Comparison of ENCODE assay signal across 8 mouse cellular contexts in genomic region chr11:116107777-116108285, GRCm38 (mm10). TPM values are rescaled to one million over a fixed set of nuclear protein-coding genes. Genes with fewer than 3 reads are reported as not detected.
DNase-seq lines count a peak whose midpoint lies in the region; ATAC-seq and TF ChIP-seq lines count a peak whose summit lies in the region.

No protein-coding gene starts in this region.

- WGBS in forebrain, embryonic 10.5 days: 5% methylated on average over 19 of the region's 19 CpGs
- 10% methylated on average over 19 of the region's 19 CpGs for WGBS in forebrain, embryonic 13.5 days
- WGBS in intestine, embryonic 14.5 days: 25% methylated on average over 19 of the region's 19 CpGs
- WGBS in liver, embryonic 15.5 days (ENCODE audit: insufficient replicate concordance): 55% methylated on average over 19 of the region's 19 CpGs

- in situ Hi-C loops in ES-E14 (cut with MboI; ENCODE audit: low sequenced_read_pairs in 2 of 2, unreplicated experiment in 2 of 2): no loop called here

- peaks cover 92% of the 10 kb centered on the region for H3K27me3 ChIP-seq in forebrain, embryonic 10.5 days (ENCODE audit: poor library complexity, severe bottlenecking)
- peaks cover 72% of the 10 kb centered on the region for H3K27me3 ChIP-seq in forebrain, embryonic 13.5 days
- peaks cover 45% of the 10 kb centered on the region for H3K27me3 ChIP-seq in intestine, embryonic 14.5 days (replicated peaks; ENCODE audit: control insufficient read depth, insufficient read depth, low read length)
- H3K27me3 ChIP-seq in liver, embryonic 15.5 days: peaks cover 68% of the 10 kb centered on the region

- peaks cover 67% of the 10 kb centered on the region for H3K4me1 ChIP-seq in forebrain, embryonic 10.5 days
- peaks cover 50% of the 10 kb centered on the region for H3K4me1 ChIP-seq in forebrain, embryonic 13.5 days
- peaks cover 10 to 40% of the 10 kb centered on the region in 2 experiments for H3K4me1 ChIP-seq in ES-E14 (ENCODE audit: control insufficient read depth in 2 of 2, insufficient read depth in 2 of 2, low read length in 2 of 2, poor library complexity in 1 of 2)
- H3K4me1 ChIP-seq in intestine, embryonic 14.5 days (replicated peaks; ENCODE audit: control insufficient read depth, insufficient read depth, low read length): peaks cover 36% of the 10 kb centered on the region
- peaks cover 66% of the 10 kb centered on the region for H3K4me1 ChIP-seq in liver, embryonic 15.5 days (replicated peaks)

- H3K9ac ChIP-seq in forebrain, embryonic 13.5 days: no peak overlapping the region
- peak overlapping the region; percentile 44 for H3K9ac ChIP-seq in ES-E14 (ENCODE audit: insufficient read depth, low read depth, low read length, poor library complexity, severe bottlenecking)
- no peak overlapping the region for H3K9ac ChIP-seq in intestine, embryonic 14.5 days (ENCODE audit: low read length)
- H3K9ac ChIP-seq in liver, embryonic 15.5 days: no peak overlapping the region

- H3K27ac ChIP-seq in forebrain, embryonic 10.5 days: 0 out of 2 replicates have a peak overlapping the region, but pooled peaks have one; percentile 45
- no peak overlapping the region for H3K27ac ChIP-seq in forebrain, embryonic 13.5 days
- no peak overlapping the region for H3K27ac ChIP-seq in ES-E14 (ENCODE audit: insufficient read depth, low read depth, low read length, poor library complexity, severe bottlenecking)
- no peak overlapping the region for H3K27ac ChIP-seq in intestine, embryonic 14.5 days (ENCODE audit: low read depth)
- H3K27ac ChIP-seq in liver, embryonic 15.5 days (replicated peaks): no peak overlapping the region

- H3K4me2 ChIP-seq in forebrain, embryonic 13.5 days: no peak overlapping the region
- peak overlapping the region; percentile 68 for H3K4me2 ChIP-seq in intestine, embryonic 14.5 days (ENCODE audit: low read length)
- peak overlapping the region; percentile 72 for H3K4me2 ChIP-seq in liver, embryonic 15.5 days

- ATAC-seq in forebrain, embryonic 13.5 days: no peak
- ATAC-seq in intestine, embryonic 14.5 days (replicated peaks; ENCODE audit: low FRiP score, low TSS enrichment, low read depth): 0 out of 2 replicates have a peak, but pooled peaks have one; percentile 3
- no peak for ATAC-seq in liver, embryonic 15.5 days (ENCODE audit: insufficient read depth)

- no peaks in the 10 kb centered on the region for H3K36me3 ChIP-seq in forebrain, embryonic 10.5 days (replicated peaks)
- H3K36me3 ChIP-seq in forebrain, embryonic 13.5 days (ENCODE audit: poor library complexity, severe bottlenecking): no peaks in the 10 kb centered on the region
- H3K36me3 ChIP-seq in ES-E14 (ENCODE audit: control insufficient read depth, insufficient read depth, low read length, poor library complexity, severe bottlenecking): no peaks in the 10 kb centered on the region
- no peaks in the 10 kb centered on the region for H3K36me3 ChIP-seq in intestine, embryonic 14.5 days (ENCODE audit: control insufficient read depth, insufficient read depth, low read length)
- H3K36me3 ChIP-seq in liver, embryonic 15.5 days (replicated peaks): no peaks in the 10 kb centered on the region

- no peak for DNase-seq in forebrain, embryonic 10.5 days (ENCODE audit: extremely low spot score, low spot score)
- no peak for DNase-seq in ES-E14 (ENCODE audit: low read depth, low spot score)
- no peak for DNase-seq in intestine, embryonic 14.5 days (ENCODE audit: low spot score)
- DNase-seq in spleen, postnatal 4 days (ENCODE audit: low spot score in 2 of 2): no peak
- DNase-seq in gastrocnemius, postnatal 14 days: no peak
- DNase-seq in frontal cortex, postnatal 10 days (ENCODE audit: low spot score in 2 of 2): no peak

- intact Hi-C loops in gastrocnemius, postnatal 14 days (cut with DNase I; ENCODE audit: low total_unique reads): no loop called here

- H3K9me3 ChIP-seq in forebrain, embryonic 10.5 days: no peaks in the 10 kb centered on the region
- H3K9me3 ChIP-seq in forebrain, embryonic 13.5 days (replicated peaks): no peaks in the 10 kb centered on the region
- H3K9me3 ChIP-seq in ES-E14 (ENCODE audit: control insufficient read depth, insufficient read depth, low read depth, low read length): no peaks in the 10 kb centered on the region
- no peaks in the 10 kb centered on the region for H3K9me3 ChIP-seq in intestine, embryonic 14.5 days (ENCODE audit: control insufficient read depth, low read length)
- H3K9me3 ChIP-seq in liver, embryonic 15.5 days (replicated peaks): no peaks in the 10 kb centered on the region

- H3K4me3 ChIP-seq in forebrain, embryonic 10.5 days: peak overlapping the region; percentile 44
- no peak overlapping the region for H3K4me3 ChIP-seq in forebrain, embryonic 13.5 days
- peak overlapping the region; percentile 39 to 67 for H3K4me3 ChIP-seq in ES-E14 (ENCODE audit: insufficient read depth in 1 of 2, low read depth in 1 of 2, low read length in 2 of 2, poor library complexity in 1 of 2, severe bottlenecking in 1 of 2)
- H3K4me3 ChIP-seq in intestine, embryonic 14.5 days (ENCODE audit: low read depth, low read length): peak overlapping the region; percentile 42; the same call in 1 of the 2 replicates
- no peak overlapping the region for H3K4me3 ChIP-seq in liver, embryonic 15.5 days (replicated peaks)

TF ChIP-seq in ES-E14, 5 proteins besides CTCF, POLR2A, EP300 and RAD21:
- no peak for TF ChIP-seq HCFC1 (IDR thresholded peaks at IDR 0.05; ENCODE audit: borderline replicate concordance, insufficient read depth, low read length)
- no peak for TF ChIP-seq ZNF384 (IDR thresholded peaks at IDR 0.05; ENCODE audit: low read depth, low read length)
- no peak for TF ChIP-seq MAFK (IDR thresholded peaks at IDR 0.05; ENCODE audit: insufficient read depth, low read depth, low read length)
- no peak for TF ChIP-seq ZC3H11A (IDR thresholded peaks at IDR 0.05; ENCODE audit: borderline replicate concordance, low read depth, low read length)
- no peak for TF ChIP-seq CHD2 (IDR thresholded peaks at IDR 0.05; ENCODE audit: low read depth, low read length)

RNA-seq across cellular contexts. Expression of gene Trim47, which starts 19.2 kb away (rescaled TPM):
- 2.1 and 2.4 TPM in 2 replicates for polyA plus RNA-seq in forebrain, embryonic 10.5 days (2016; fragmentation: Nextera tagmentation; extraction: Ambion mirVana)
- 2.7 and 2.8 TPM in 2 replicates for polyA plus RNA-seq in forebrain, embryonic 13.5 days (2015; fragmentation: Nextera tagmentation; extraction: Ambion mirVana)
- total RNA-seq in ES-E14 (2012; rRNA removed): 2.0 and 3.3 TPM in 2 replicates
- polyA plus RNA-seq in intestine, embryonic 14.5 days (2014; fragmentation: Nextera tagmentation; extraction: Ambion mirVana): 10.8 and 13.1 TPM in 2 replicates
- polyA plus RNA-seq in liver, embryonic 15.5 days (2015; fragmentation: Nextera tagmentation; extraction: Ambion mirVana): 5.4 and 7.6 TPM in 2 replicates
- 10 to 100 TPM; 21.2 to 21.3 TPM for total RNA-seq in gastrocnemius, postnatal 14 days (2021)

RNA-seq across cellular contexts. Expression of gene Wbp2, which starts 21.0 kb away (rescaled TPM):
- 71.0 and 73.6 TPM in 2 replicates for polyA plus RNA-seq in forebrain, embryonic 10.5 days (2016; fragmentation: Nextera tagmentation; extraction: Ambion mirVana)
- polyA plus RNA-seq in forebrain, embryonic 13.5 days (2015; fragmentation: Nextera tagmentation; extraction: Ambion mirVana): 114 and 115 TPM in 2 replicates
- total RNA-seq in ES-E14 (2012; rRNA removed): 16.9 and 20.1 TPM in 2 replicates
- polyA plus RNA-seq in intestine, embryonic 14.5 days (2014; fragmentation: Nextera tagmentation; extraction: Ambion mirVana): 78.0 and 85.0 TPM in 2 replicates
- 83.9 and 93.0 TPM in 2 replicates for polyA plus RNA-seq in liver, embryonic 15.5 days (2015; fragmentation: Nextera tagmentation; extraction: Ambion mirVana)
- 10 to 100 TPM; 61.6 to 65.3 TPM for total RNA-seq in gastrocnemius, postnatal 14 days (2021)

RNA-seq across cellular contexts. Expression of gene Trim65, which starts 23.1 kb away (rescaled TPM):
- 1.7 TPM in 2 replicates for polyA plus RNA-seq in forebrain, embryonic 10.5 days (2016; fragmentation: Nextera tagmentation; extraction: Ambion mirVana)
- 1.2 and 1.6 TPM in 2 replicates for polyA plus RNA-seq in forebrain, embryonic 13.5 days (2015; fragmentation: Nextera tagmentation; extraction: Ambion mirVana)
- total RNA-seq in ES-E14 (2012; rRNA removed): 0.31 and 0.42 TPM in 2 replicates
- 5.3 and 5.5 TPM in 2 replicates for polyA plus RNA-seq in intestine, embryonic 14.5 days (2014; fragmentation: Nextera tagmentation; extraction: Ambion mirVana)
- polyA plus RNA-seq in liver, embryonic 15.5 days (2015; fragmentation: Nextera tagmentation; extraction: Ambion mirVana): 1.2 and 1.5 TPM in 2 replicates
- total RNA-seq in gastrocnemius, postnatal 14 days (2021): 1 to 10 TPM; 3.3 to 3.5 TPM

RNA-seq across cellular contexts. Expression of gene Unc13d, which starts 30.1 kb away (rescaled TPM):
- polyA plus RNA-seq in forebrain, embryonic 10.5 days (2016; fragmentation: Nextera tagmentation; extraction: Ambion mirVana): 3.7 and 3.8 TPM in 2 replicates
- 0.84 and 0.98 TPM in 2 replicates for polyA plus RNA-seq in forebrain, embryonic 13.5 days (2015; fragmentation: Nextera tagmentation; extraction: Ambion mirVana)
- total RNA-seq in ES-E14 (2012; rRNA removed): 13.3 and 14.2 TPM in 2 replicates
- polyA plus RNA-seq in intestine, embryonic 14.5 days (2014; fragmentation: Nextera tagmentation; extraction: Ambion mirVana): 2.6 and 3.5 TPM in 2 replicates
- polyA plus RNA-seq in liver, embryonic 15.5 days (2015; fragmentation: Nextera tagmentation; extraction: Ambion mirVana): 21.4 and 23.3 TPM in 2 replicates
- total RNA-seq in gastrocnemius, postnatal 14 days (2021): under 1 TPM; 0.31 to 0.33 TPM

RNA-seq across cellular contexts. Expression of gene Mrpl38, which starts 30.8 kb away (rescaled TPM):
- 112 and 114 TPM in 2 replicates for polyA plus RNA-seq in forebrain, embryonic 10.5 days (2016; fragmentation: Nextera tagmentation; extraction: Ambion mirVana)
- 79.8 and 86.1 TPM in 2 replicates for polyA plus RNA-seq in forebrain, embryonic 13.5 days (2015; fragmentation: Nextera tagmentation; extraction: Ambion mirVana)
- 81.1 and 81.3 TPM in 2 replicates for total RNA-seq in ES-E14 (2012; rRNA removed)
- 111 and 113 TPM in 2 replicates for polyA plus RNA-seq in intestine, embryonic 14.5 days (2014; fragmentation: Nextera tagmentation; extraction: Ambion mirVana)
- 48.8 and 51.1 TPM in 2 replicates for polyA plus RNA-seq in liver, embryonic 15.5 days (2015; fragmentation: Nextera tagmentation; extraction: Ambion mirVana)
- 10 to 100 TPM; 41.8 to 49.5 TPM for total RNA-seq in gastrocnemius, postnatal 14 days (2021)

Comparison
In these comparisons a context has a peak if more than half of its experiments do, and no peak if none do; other contexts are left out.
1. H3K4me3 ChIP-seq: peak in forebrain, embryonic 10.5 days (single experiment), ES-E14 (2 of 2) and intestine, embryonic 14.5 days (single experiment); none in forebrain, embryonic 13.5 days (single experiment) and liver, embryonic 15.5 days (single experiment).